Mouse (Mus musculus): ENCODE results near the gene Rhof.

DNA sequence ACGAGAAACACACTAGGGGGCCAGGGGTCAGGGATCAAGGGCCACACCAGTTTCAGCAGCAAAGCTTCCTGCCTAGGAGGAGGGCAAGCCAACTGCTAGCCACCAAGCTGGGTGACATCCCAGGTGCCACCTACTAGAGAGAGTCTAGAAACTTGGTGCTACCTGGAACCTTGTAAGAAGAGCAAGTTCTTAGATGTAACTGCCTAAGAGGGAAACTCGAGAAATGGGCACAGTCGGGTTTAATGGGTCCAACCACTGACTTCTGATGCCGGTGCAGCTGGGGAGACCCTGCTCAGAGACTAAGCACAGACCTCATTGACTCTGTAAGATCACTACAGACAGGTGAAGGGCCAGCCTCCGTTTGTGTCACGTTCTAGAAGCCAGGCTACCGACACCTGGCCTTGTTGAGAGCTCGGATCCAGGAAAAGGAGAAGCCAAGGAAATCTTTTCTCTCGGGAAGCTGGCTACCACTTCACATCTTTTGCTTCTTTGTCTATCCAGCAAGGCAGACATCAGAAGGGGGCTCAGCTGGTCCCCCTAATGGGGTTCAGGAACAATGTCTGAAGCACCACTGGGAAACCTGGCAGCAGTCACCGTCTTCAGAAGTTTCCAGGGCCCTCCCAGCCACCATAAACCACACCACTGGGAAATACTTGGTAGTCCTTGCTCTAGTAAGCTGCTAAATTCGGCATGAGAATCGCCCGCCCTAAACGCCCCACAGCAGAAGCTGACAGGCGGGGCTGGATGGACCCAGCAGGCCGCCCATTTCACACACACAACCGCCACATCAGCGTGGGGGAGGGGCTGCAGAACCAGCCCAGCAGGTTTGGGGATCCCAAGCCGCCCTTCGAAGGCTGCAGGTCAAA lies 4.8 kb upstream of the Rhof start:
- TF ChIP-seq POLR2A (IDR thresholded peaks at IDR 0.05; ENCODE audit: borderline replicate concordance, insufficient read depth, low read length) (no peak), CTCF (IDR thresholded peaks at IDR 0.05; ENCODE audit: borderline replicate concordance, insufficient read depth, low read depth, low read length) (no peak)

Measured in cerebellum, adult 2 months (tissue).